Mouse (Mus musculus) olfactory bulb, adult 2 months (tissue): Measurements from ENCODE around the gene Tcea3.

ENCODE experiments used
- CTCF ChIP-seq: fragments of 200-500 bp; IDR thresholded peaks from 2 replicates; pipeline ENCODE4 v1.5.1; 2012; ENCODE audit warnings: low read depth, mild to moderate bottlenecking, low read length, moderate library complexity; ENCODE audit not compliant: insufficient read depth
- POLR2A ChIP-seq: fragments of 200-500 bp; IDR thresholded peaks from 2 replicates; pipeline ENCODE4 v1.6.1; 2012; ENCODE audit warnings: mild to moderate bottlenecking, low read depth, low read length, moderate library complexity; ENCODE audit not compliant: insufficient read depth

DNA sequence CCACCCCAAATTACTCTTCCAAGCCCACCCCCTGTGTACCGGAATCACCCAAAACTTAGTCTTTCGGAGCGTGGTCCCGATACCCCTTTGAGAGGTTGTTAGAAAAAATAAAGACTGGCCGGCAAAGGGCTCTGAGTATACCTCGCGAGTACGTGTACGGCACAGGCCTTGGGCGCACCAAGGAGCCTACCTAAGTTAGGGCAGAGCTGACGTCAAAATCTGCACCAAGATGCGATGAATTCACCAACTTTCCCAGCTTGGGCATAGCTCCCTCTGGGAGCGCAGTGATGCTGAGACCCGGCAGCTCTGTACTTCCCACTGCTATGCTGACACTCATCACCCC lies 172 bp upstream of the Tcea3 start:
- TF ChIP-seq CTCF (no peak), POLR2A (no peak)
